Mouse (Mus musculus) kidney, postnatal 0 days (tissue): ENCODE data around the gene Ifi27l2a. TPM values are rescaled to one million over a fixed set of nuclear protein-coding genes. Genes with fewer than 3 reads are reported as not detected.
A peak's percentile ranks its signal among the peaks of the same experiment; 100 is the strongest.
"Not testable (repeated sequence)": the region's sequence is repeated elsewhere in the genome, so short reads cannot be mapped to it uniquely, and the experiment has no call there.

Source experiments
- ATAC-seq: fragments of 200-750 bp; cut with Nextera tagmentation; replicated peaks from 2 replicates; pipeline ENCODE4 v1.8.0; 2017; ENCODE audit warnings: low read depth, moderate number of reproducible peaks, moderate TSS enrichment, moderate library complexity; ENCODE audit not compliant: low FRiP score
- DNase-seq: peaks from one replicate; pipeline ENCODE4 v3.0.0-alpha.2; 2016; ENCODE audit warnings: low spot score
- H3K27ac ChIP-seq: fragments of 300-500 bp; sonication (generic); 2 replicates; pipeline ENCODE4 v1.5.1; 2014; ENCODE audit warnings: mild to moderate bottlenecking
- H3K27me3 ChIP-seq: fragments of 300-500 bp; sonication (generic); 2 replicates; pipeline ENCODE4 v1.6.1; 2014; ENCODE audit warnings: low read length, mixed read lengths; ENCODE audit not compliant: insufficient read depth
- H3K36me3 ChIP-seq: fragments of 300-500 bp; sonication (generic); 2 replicates; pipeline ENCODE4 v1.6.1; 2014; ENCODE audit warnings: low read length, mixed read lengths; ENCODE audit not compliant: insufficient read depth
- H3K4me1 ChIP-seq: fragments of 300-500 bp; sonication (generic); replicated peaks from 2 replicates; pipeline ENCODE4 v1.6.1; 2014; ENCODE audit warnings: antibody characterized with exemption, low read length, mixed read lengths; ENCODE audit not compliant: insufficient read depth
- H3K4me2 ChIP-seq: fragments of 300-500 bp; sonication (generic); 2 replicates; pipeline ENCODE4 v1.6.1; 2014; ENCODE audit warnings: mild to moderate bottlenecking, low read length, moderate library complexity, mixed read lengths
- H3K4me3 ChIP-seq: fragments of 300-500 bp; sonication (generic); replicated peaks from 2 replicates; pipeline ENCODE4 v1.5.1; 2014; ENCODE audit warnings: low read depth, low read length
- H3K9ac ChIP-seq: fragments of 300-500 bp; sonication (generic); 2 replicates; pipeline ENCODE4 v1.6.1; 2014; ENCODE audit warnings: low read depth, low read length
- H3K9me3 ChIP-seq: fragments of 300-500 bp; sonication (generic); replicated peaks from 2 replicates; pipeline ENCODE4 v1.6.1; 2016; ENCODE audit warnings: low read length, inconsistent platforms, mixed read lengths
- CTCF ChIP-seq: IDR thresholded peaks from 2 replicates; pipeline ENCODE4 v1.5.1; 2016; ENCODE audit warnings: antibody characterized with exemption, low read depth, mild to moderate bottlenecking, moderate library complexity
- WGBS: fragments of 180-500 bp; shearing (Covaris S2); extraction: QIAGEN DNeasy Blood & Tissue Kit; methylation state at CpG from one replicate; pipeline ENCODE4 v1.1.7; 2014; 5-methylcytosine and 5-hydroxymethylcytosine counted together
- polyA plus RNA-seq: library from polyadenylated mRNA; unstranded; fragments of >200 nt; fragmentation: Nextera tagmentation; extraction: Ambion mirVana; gene quantifications from 2 replicates; pipeline ENCODE4 v1.2.1, GENCODE M21; 2015

Ifi27l2a gene
- polyA plus RNA-seq, result 126 and 205 TPM in 2 replicates

GRCm38 (mm10) chr12:103443524-103443923 lies at the start of gene Ifi27l2a:
TSS of gene Ifi27l2a (minus strand) at chr12:103443680.
- DNase-seq, result peak; percentile 70
- 52% methylated on average over 3 of the region's 3 CpGs for WGBS
- ATAC-seq, result no peak; the same call in 1 of the 2 replicates

GRCm38 (mm10) chr12:103492767-103493166 lies 49.3 kb upstream of the Ifi27l2a start:
- DNase-seq (peak; percentile 86), ATAC-seq (peak; percentile 43; the same call in 1 of the 2 replicates)
- H3K4me2 ChIP-seq, result no peak overlapping the region
- H3K36me3 ChIP-seq, result no peaks in the 10 kb centered on the region
- H3K27ac ChIP-seq, result no peak overlapping the region
- H3K4me1 ChIP-seq, result no peaks in the 10 kb centered on the region
- whole genome bisulfite sequencing, result 35% methylated on average over 5 of the region's 5 CpGs
- H3K27me3 ChIP-seq, result no peaks in the 10 kb centered on the region
- no peak overlapping the region for H3K9ac ChIP-seq
- peak; percentile 94 for TF ChIP-seq CTCF
- H3K9me3 ChIP-seq, result no peaks in the 10 kb centered on the region
- no peak overlapping the region for H3K4me3 ChIP-seq

More at GRCm38 (mm10) chr12:103443524-103443923, at the start of gene Ifi27l2a:
- no peaks in the 10 kb centered on the region for H3K4me1 ChIP-seq
- TF ChIP-seq CTCF, result no peak
- H3K4me3 ChIP-seq, result peak within 1 kb of the TSS; percentile 1; the same call in 1 of the 2 replicates
- H3K36me3 ChIP-seq, result no peaks in the 10 kb centered on the region
- H3K27ac ChIP-seq, result no peak within 1 kb of the TSS
- H3K9ac ChIP-seq, result no peak within 1 kb of the TSS
- H3K27me3 ChIP-seq, result no peaks in the 10 kb centered on the region
- peak within 1 kb of the TSS; percentile 41 for H3K4me2 ChIP-seq
- H3K9me3 ChIP-seq, result no peaks in the 10 kb centered on the region

- Histone ChIP-seq H3K4me3 (no peak overlapping the region), H3K36me3 (no peaks in the 10 kb centered on the region), H3K9me3 (no peaks in the 10 kb centered on the region), H3K9ac (no peak overlapping the region), H3K4me2 (no peak overlapping the region), H3K4me1 (no peaks in the 10 kb centered on the region), H3K27me3 (no peaks in the 10 kb centered on the region), H3K27ac (no peak overlapping the region)
- no peak for TF ChIP-seq CTCF
- WGBS, result 67% methylated on average over 3 of the region's 3 CpGs
- no peak for DNase-seq
- no peak for ATAC-seq
These were observed 47.7 kb upstream of the Ifi27l2a start for GRCm38 (mm10) chr12:103491091-103491730.

- no peaks in the 10 kb centered on the region for H3K9me3 ChIP-seq
- DNase-seq (no peak), ATAC-seq (no peak)
- H3K27ac ChIP-seq, result no peak overlapping the region
- WGBS, result 64% methylated on average over 2 of the region's 2 CpGs
- H3K4me2 ChIP-seq, result no peak overlapping the region
- no peak overlapping the region for H3K9ac ChIP-seq
- no peak for TF ChIP-seq CTCF
- no peaks in the 10 kb centered on the region for H3K4me1 ChIP-seq
- H3K4me3 ChIP-seq, result no peak overlapping the region
- H3K27me3 ChIP-seq, result no peaks in the 10 kb centered on the region
- H3K36me3 ChIP-seq, result no peaks in the 10 kb centered on the region
These were observed 44.3 kb upstream of the Ifi27l2a start for GRCm38 (mm10) chr12:103487750-103488149.

GRCm38 (mm10) chr12:103487276-103487675 lies 43.8 kb upstream of the Ifi27l2a start:
- H3K27me3 ChIP-seq, result no peaks in the 10 kb centered on the region
- 62% methylated on average over 4 of the region's 4 CpGs for WGBS
- H3K4me2 ChIP-seq, result no peak overlapping the region
- no peak overlapping the region for H3K27ac ChIP-seq
- no peak for TF ChIP-seq CTCF
- H3K4me1 ChIP-seq, result no peaks in the 10 kb centered on the region
- no peak overlapping the region for H3K9ac ChIP-seq
- DNase-seq (no peak), ATAC-seq (no peak)
- no peak overlapping the region for H3K4me3 ChIP-seq
- no peaks in the 10 kb centered on the region for H3K36me3 ChIP-seq
- H3K9me3 ChIP-seq, result no peaks in the 10 kb centered on the region

- 77% methylated on average over 1 of the region's 1 CpGs for WGBS
- H3K9ac ChIP-seq, result no peak overlapping the region
- DNase-seq (no peak), ATAC-seq (no peak)
- H3K4me3 ChIP-seq, result no peak overlapping the region
- H3K36me3 ChIP-seq, result no peaks in the 10 kb centered on the region
- TF ChIP-seq CTCF, result no peak
- no peaks in the 10 kb centered on the region for H3K9me3 ChIP-seq
- no peaks in the 10 kb centered on the region for H3K4me1 ChIP-seq
- H3K4me2 ChIP-seq, result no peak overlapping the region
- H3K27me3 ChIP-seq, result no peaks in the 10 kb centered on the region
- H3K27ac ChIP-seq, result no peak overlapping the region
These were observed 43.2 kb upstream of the Ifi27l2a start for GRCm38 (mm10) chr12:103486726-103487125.

- not testable (repeated sequence) for H3K27ac ChIP-seq, DNase-seq, ATAC-seq, H3K4me3 ChIP-seq, H3K36me3 ChIP-seq, H3K27me3 ChIP-seq, H3K9me3 ChIP-seq, H3K4me1 ChIP-seq, H3K9ac ChIP-seq, H3K4me2 ChIP-seq
- 55% methylated on average over 9 of the region's 9 CpGs for WGBS
These were observed 40.9 kb upstream of the Ifi27l2a start for GRCm38 (mm10) chr12:103484200-103484972.
